Mouse (Mus musculus): ENCODE data around the gene Tmem100.

- no peak for TF ChIP-seq CTCF (IDR thresholded peaks at IDR 0.05; ENCODE audit: control insufficient read depth, insufficient read depth, low read length)
- no peak for TF ChIP-seq POLR2A (IDR thresholded peaks at IDR 0.05; ENCODE audit: borderline replicate concordance, control insufficient read depth, low read depth, low read length)
These were observed 14.9 kb upstream of the Tmem100 start for GRCm38 (mm10) chr11:90015281-90015680.

Measured in bone marrow, adult 2 months (tissue).